Mouse (Mus musculus): ENCODE results near the gene 9630041A04Rik.
A peak's percentile ranks its signal among the peaks of the same experiment; 100 is the strongest.

9630041A04Rik gene

GRCm38 (mm10) chr9:101919324-101919723, 57.7 kb downstream of the 9630041A04Rik start:
- no peak for DNase-seq

GRCm38 (mm10) chr9:101922846-101923245, 61.2 kb downstream of the 9630041A04Rik start:
- DNase-seq: no peak

- no peak for DNase-seq
Measured at GRCm38 (mm10) chr9:101924829-101925228, 63.2 kb downstream of the 9630041A04Rik start.

DNA sequence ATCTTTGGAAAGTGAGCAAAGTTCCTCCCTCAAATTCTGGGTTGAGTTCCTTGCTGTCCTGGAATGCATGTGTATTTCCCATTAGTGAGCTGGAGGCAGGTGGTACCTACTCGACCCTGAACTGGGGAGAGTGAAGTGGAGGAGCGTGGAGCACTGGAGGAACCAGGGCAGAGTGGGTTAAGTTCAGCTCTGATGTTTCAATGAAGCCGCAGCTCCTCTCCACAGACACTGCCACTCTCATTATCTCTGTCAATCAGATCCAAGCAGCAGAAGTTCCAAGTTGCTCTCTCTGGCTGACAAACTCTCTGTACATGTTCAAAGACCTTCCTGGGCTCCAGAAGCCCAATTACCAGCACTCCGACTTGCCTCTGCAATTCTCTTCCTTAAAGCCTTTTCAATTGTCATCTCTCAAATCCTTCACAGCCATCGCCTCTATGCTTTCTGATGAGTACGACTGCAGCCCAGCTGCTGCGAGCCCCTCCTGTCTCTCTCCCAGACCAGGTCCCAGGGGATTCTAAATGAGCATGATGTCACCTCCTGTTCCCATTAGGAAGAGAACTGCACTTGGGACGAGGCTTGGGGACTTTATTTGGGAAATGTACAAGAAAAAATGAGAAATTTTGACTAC, 72.4 kb downstream of the 9630041A04Rik start:
- DNase-seq: no peak

DNA sequence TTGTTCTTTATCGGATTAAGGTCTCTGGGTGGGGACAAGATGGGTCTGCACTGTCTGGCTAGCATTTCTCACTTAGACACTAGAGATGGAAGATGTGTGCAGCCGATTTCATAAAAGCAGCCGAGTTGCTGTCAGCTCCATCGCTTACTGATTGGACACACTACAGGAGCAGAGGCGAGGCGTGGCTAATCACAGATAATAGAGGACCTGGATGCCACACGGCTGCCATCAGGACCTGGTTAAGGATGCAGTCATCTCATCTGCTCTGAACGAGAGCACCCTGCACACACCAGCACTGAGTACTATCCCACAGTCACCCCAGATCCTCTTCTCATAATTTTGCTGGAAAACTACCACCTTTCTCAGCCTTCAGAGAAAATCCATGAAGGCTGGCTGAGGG, 73.2 kb downstream of the 9630041A04Rik start:
- DNase-seq: no peak

DNA sequence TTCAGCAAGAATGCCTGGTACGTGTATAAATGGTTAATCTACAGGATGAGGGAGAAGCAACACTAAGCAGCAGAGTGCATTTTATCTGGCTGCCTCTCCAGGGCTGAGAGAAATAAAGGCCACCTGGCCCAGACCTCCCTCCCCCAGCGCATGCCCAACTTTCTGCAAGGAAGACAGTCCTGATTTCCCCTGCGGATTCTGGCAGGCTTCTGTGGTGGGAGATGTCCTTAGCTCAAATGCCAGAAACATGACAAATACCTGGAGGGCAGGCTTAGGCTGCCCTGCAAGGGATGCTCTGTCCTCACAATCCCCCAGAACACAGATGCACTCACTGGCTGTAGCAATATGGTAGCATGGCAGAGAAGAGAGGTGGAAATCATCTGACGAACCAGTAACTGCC, 76.4 kb downstream of the 9630041A04Rik start:
- DNase-seq: no peak

DNA sequence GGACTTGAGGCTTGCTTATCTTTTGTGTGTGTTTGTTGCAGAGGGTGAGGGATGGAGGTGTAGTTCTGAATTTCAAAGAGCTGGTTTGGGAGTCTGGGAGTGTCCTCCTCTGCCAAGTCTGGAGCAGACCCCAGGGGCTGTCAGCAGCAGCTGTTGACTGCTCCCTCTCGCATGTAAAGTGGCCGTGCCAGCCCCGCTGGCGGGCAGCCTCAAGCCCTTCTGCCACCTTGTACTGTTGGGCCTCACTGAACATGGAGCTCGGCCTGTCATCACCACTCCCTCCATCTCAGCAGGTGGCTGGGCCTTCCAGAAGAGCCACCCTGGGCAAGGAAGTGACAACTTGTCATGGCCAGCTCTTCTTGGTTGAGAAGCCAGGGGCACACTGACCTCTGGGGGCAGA, 77.4 kb downstream of the 9630041A04Rik start:
- peak in 1 of 2 experiments; percentile 40 for DNase-seq

- no peak for DNase-seq
Measured at GRCm38 (mm10) chr9:101940182-101940581, 78.5 kb downstream of the 9630041A04Rik start.

GRCm38 (mm10) chr9:101942058-101942669, 80.5 kb downstream of the 9630041A04Rik start:
- DNase-seq: no peak

DNA sequence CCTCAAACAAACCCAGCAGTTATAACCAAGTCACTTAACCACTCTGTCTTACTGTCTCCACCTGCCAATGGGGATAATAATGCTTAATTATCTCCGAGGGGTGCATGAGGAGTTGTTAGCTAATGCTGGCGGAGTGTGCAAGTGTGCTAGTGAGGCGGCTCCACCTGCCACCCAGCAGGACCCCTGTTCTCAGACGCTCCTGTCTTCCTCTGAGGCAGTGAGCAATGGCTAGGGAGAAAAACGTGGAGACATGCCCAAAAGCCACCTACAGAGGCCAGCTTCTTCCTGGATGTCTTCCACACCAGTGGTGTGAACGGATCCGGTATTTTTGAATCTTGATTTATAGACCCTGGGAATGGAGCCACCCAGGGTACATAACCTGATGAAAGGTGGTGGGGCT, 83.7 kb downstream of the 9630041A04Rik start:
- peak; percentile 51 to 62 for DNase-seq

- DNase-seq: no peak
Measured at GRCm38 (mm10) chr9:101945814-101946213, 84.2 kb downstream of the 9630041A04Rik start.

- no peak for DNase-seq
Measured at GRCm38 (mm10) chr9:101950101-101950500, 88.5 kb downstream of the 9630041A04Rik start.

DNA sequence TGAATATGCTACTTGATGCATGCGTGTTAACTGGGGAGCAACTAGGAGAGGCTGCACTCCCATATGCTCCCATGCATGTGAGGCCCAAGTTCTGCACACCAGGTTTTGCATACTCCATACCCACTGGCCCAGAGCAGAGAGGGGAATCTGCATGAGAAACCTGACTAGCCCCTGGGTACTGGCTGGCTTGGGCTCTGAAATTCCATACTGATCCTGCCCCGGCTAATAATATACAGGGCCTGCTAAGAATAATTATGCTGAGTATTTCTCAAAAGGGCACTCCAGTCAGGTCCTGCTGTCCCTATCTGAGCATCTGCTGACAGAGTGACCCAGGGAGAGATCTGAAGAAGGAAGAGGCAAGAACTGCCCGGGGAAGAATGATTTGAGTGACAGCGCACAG, 92.9 kb downstream of the 9630041A04Rik start:
- no peak for DNase-seq

GRCm38 (mm10) chr9:101956228-101956627, 94.6 kb downstream of the 9630041A04Rik start:
- DNase-seq: no peak

DNA sequence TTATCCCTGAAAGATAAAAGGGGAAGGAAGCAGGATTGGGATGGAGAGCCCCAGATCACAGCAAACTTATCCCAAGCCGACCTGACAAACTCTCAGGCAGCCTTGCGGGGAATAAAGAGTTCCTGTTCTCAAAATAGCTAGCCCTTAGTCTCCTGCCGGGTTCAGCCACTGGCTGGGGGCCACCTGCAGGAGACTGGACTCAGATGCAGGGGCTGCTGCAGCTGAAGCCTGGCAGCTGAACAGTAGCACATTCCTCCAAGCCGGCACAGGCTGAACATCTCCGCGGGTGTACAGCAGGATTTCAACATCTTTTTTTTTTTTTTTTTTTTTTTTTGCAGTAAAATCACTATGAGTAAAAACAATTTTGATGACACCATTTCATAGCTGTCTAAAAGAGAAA, 110.2 kb downstream of the 9630041A04Rik start:
- peak; percentile 27 to 31 for DNase-seq

- DNase-seq: no peak
Measured at GRCm38 (mm10) chr9:101972314-101972713, 110.7 kb downstream of the 9630041A04Rik start.

- DNase-seq: no peak
Measured at GRCm38 (mm10) chr9:101976884-101977465, 115.3 kb downstream of the 9630041A04Rik start.

DNA sequence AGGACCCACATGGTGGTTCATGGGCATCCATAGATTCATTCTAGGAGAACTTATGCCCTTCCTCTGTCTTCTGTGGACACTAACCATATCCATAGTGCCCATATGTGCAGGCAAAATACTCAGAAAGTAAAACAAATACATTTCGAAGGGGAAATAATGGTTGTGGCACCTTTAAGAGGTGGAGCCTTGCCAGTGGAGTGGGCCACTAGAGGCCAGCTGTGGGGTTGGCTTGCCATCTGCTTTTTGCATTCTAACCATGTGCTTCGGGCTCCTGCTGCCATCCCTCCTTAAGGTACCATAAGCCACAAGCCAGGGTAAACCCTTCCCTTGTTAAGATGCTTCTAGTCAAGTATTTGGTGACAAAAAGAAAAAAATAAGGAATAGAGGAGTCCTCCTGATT, 119.5 kb downstream of the 9630041A04Rik start:
- DNase-seq: no peak

DNA sequence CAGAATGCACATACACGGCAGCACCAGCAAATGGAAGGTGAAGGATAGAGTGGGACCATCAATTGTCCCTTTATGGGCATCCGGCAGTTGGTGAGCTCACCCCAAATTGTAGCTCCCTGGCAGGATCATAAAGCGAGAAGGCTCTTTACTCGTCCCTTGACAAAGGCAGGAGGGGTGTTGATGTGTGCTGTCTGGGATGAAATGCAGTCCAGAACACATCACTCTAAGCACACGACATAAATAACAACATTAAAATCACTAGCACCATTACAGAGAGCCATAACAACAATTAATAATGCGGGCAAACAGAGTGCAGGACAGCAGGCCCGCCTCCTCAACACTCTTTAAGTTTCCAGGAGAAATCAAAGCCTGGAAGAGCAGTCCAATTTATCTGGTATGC, 120.7 kb downstream of the 9630041A04Rik start:
- no peak for DNase-seq

DNA sequence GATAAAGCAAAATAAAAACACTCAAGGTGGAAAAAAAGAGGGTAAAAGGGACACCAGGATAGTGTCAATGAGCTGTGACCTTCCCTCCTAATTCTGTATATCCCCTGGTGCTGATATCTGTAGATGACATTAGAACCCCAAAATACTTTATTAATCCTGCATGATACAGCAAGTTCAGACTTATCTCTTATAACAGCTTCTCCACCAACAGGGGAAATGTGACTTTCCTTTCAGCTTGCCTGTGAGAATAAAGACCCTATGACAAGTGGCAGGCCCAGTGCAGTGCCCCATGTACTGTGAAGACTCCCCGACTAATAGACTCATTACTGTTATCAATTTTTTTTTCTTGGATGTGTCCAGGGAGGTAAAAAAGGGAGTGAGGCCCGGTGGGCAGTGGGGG, 125.3 kb downstream of the 9630041A04Rik start:
- DNase-seq: no peak

GRCm38 (mm10) chr9:101990032-101990431, 128.4 kb downstream of the 9630041A04Rik start:
- peak in 1 of 2 experiments; percentile 20 for DNase-seq

DNA sequence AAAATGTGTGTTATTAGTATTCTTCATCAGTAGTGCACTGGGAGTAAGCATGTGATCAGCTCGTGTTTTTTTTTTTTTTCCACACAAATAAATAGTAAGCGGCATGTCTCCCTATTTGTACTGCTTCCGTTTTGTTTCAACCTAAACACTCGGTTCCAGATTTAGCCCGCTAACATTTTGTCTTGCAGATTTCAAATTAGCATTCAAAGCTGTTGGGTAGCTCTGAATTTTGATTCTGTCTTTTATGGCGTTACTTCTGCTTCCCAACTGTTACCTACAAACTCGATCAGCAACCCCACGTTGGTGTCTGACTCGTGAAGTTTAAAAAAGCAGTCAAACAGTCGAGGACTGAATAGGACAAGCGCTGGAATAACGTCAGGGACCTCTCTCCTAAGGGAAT, 129.2 kb downstream of the 9630041A04Rik start:
- no peak for DNase-seq

All from cerebellum, postnatal 25 days (tissue).